Comparison of ENCODE assay signal across 27 mouse cellular contexts in the genomic region with DNA sequence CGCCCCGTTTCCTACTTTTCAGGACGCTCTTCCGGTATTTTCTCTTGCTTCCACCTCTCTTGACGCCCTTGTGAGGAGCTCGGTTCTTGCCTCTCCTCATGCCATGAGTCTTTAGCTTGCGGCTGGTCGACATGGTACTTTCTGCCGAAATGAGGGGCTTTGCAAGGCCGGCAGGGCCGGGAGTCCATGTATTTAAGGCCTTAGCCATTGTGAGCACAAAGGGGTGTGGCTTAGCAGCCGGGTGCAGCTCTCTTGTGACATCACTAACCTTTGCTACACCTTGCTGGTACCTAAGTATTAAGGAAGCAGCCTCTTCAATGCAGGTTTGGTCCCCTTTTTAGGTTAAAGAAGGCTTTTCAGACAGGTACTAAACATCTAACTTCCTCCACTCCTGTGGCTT. TPM values are rescaled to one million over a fixed set of nuclear protein-coding genes. Genes with fewer than 3 reads are reported as not detected.
DNase-seq lines count a peak whose midpoint lies in the region; ATAC-seq and TF ChIP-seq lines count a peak whose summit lies in the region.
"Had no signal": no experiment of that assay in that cellular context is flagged by ENCODE, and none has a peak within 500 bp of the region (broad histone marks: within the 10 kb centered on the region; RNA-seq: fewer than 3 reads in every experiment).

TSS of gene Tnp1 (minus strand) at position 179 of the 400 bp plus-strand sequence.

- peak; percentile 88; the same call in 1 of the 2 replicates for TF ChIP-seq POLR2A in testis, adult 2 months (IDR thresholded peaks at IDR 0.05; ENCODE audit: control insufficient read depth, low read depth, low read length)

- no peak for ATAC-seq in midbrain, embryonic 11.5 days (ENCODE audit: low FRiP score)
- no peak for ATAC-seq in midbrain, embryonic 16.5 days
- ATAC-seq: activated CD4-positive, CD25-positive, alpha-beta regulatory T cell, adult 4 months; CD4-positive, CD25-positive, alpha-beta regulatory T cell, adult 4 months; Patski had no signal

- H3K9ac ChIP-seq in midbrain, embryonic 11.5 days (ENCODE audit: low read length), result no peak within 1 kb of the TSS
- no peak within 1 kb of the TSS for H3K9ac ChIP-seq in midbrain, embryonic 16.5 days (ENCODE audit: low read depth, low read length)

- no peaks in the 10 kb centered on the region for H3K9me3 ChIP-seq in midbrain, embryonic 11.5 days (ENCODE audit: control insufficient read depth, low read length)
- no peaks in the 10 kb centered on the region for H3K9me3 ChIP-seq in midbrain, embryonic 16.5 days (replicated peaks; ENCODE audit: control insufficient read depth, low read length, poor library complexity, severe bottlenecking)
- H3K9me3 ChIP-seq: G1E had no signal

- H3K27ac ChIP-seq in midbrain, embryonic 11.5 days (ENCODE audit: low read depth, low read length), result no peak within 1 kb of the TSS
- H3K27ac ChIP-seq in midbrain, embryonic 16.5 days (ENCODE audit: low read length), result no peak within 1 kb of the TSS
- H3K27ac ChIP-seq in testis, adult 2 months (ENCODE audit: control insufficient read depth, insufficient read depth, low read depth, low read length), result peak within 1 kb of the TSS; percentile 34; the same call in 1 of the 2 replicates

- peak; percentile 57 for DNase-seq in heart, adult 11 months
- DNase-seq in heart, adult 8-10 months (ENCODE audit: low spot score), result no peak
- peak; percentile 81 for DNase-seq in midbrain, embryonic 11.5 days (ENCODE audit: low spot score, missing footprints)
- DNase-seq in testis, postnatal 10 days (ENCODE audit: low spot score), result no peak
- DNase-seq: adrenal gland, adult 2 months; adrenal gland, adult 8-10 months; adrenal gland, postnatal 10 days; adrenal gland, postnatal 14 days; adrenal gland, postnatal 25 days; adrenal gland, postnatal 36 days; B cell, adult 2 months; cerebellum, adult 11 months; cerebellum, adult 11-12 months; cerebellum, adult 18-20 months had no signal

- TF ChIP-seq CTCF in testis, adult 2 months (IDR thresholded peaks at IDR 0.05; ENCODE audit: control insufficient read depth, insufficient read depth, insufficient replicate concordance, low read depth, low read length), result no peak

- WGBS in midbrain, embryonic 11.5 days, result 91% methylated on average over 12 of the region's 12 CpGs
- WGBS in midbrain, embryonic 16.5 days, result 90% methylated on average over 12 of the region's 12 CpGs

- H3K4me2 ChIP-seq in midbrain, embryonic 11.5 days, result no peak within 1 kb of the TSS
- no peak within 1 kb of the TSS for H3K4me2 ChIP-seq in midbrain, embryonic 16.5 days (ENCODE audit: low read length)

- no peaks in the 10 kb centered on the region for H3K27me3 ChIP-seq in midbrain, embryonic 11.5 days (ENCODE audit: control insufficient read depth, insufficient read depth, low read length)
- H3K27me3 ChIP-seq in midbrain, embryonic 16.5 days (ENCODE audit: control insufficient read depth, insufficient read depth, low read depth, low read length), result no peaks in the 10 kb centered on the region
- H3K27me3 ChIP-seq in testis, adult 2 months (ENCODE audit: control insufficient read depth, insufficient read depth, low read length), result no peaks in the 10 kb centered on the region
- H3K27me3 ChIP-seq: CH12.LX had no signal

- no peaks in the 10 kb centered on the region for H3K36me3 ChIP-seq in midbrain, embryonic 11.5 days (ENCODE audit: control insufficient read depth, insufficient read depth, low read length)
- H3K36me3 ChIP-seq in midbrain, embryonic 16.5 days (ENCODE audit: control insufficient read depth, insufficient read depth, low read length), result no peaks in the 10 kb centered on the region
- H3K36me3 ChIP-seq in testis, adult 2 months (ENCODE audit: control insufficient read depth, insufficient read depth, low read length), result no peaks in the 10 kb centered on the region
- H3K36me3 ChIP-seq: G1E had no signal

- no peak within 1 kb of the TSS for H3K4me3 ChIP-seq in midbrain, embryonic 11.5 days (ENCODE audit: low read depth, low read length)
- no peak within 1 kb of the TSS for H3K4me3 ChIP-seq in midbrain, embryonic 16.5 days (ENCODE audit: low read depth, low read length)
- H3K4me3 ChIP-seq in testis, adult 2 months (ENCODE audit: control insufficient read depth, low read depth, low read length), result peak within 1 kb of the TSS; percentile 80

- H3K4me1 ChIP-seq in midbrain, embryonic 11.5 days (ENCODE audit: control insufficient read depth, insufficient read depth, low read length), result no peaks in the 10 kb centered on the region
- H3K4me1 ChIP-seq in midbrain, embryonic 16.5 days (ENCODE audit: control insufficient read depth, insufficient read depth, low read length), result no peaks in the 10 kb centered on the region
- no peaks in the 10 kb centered on the region for H3K4me1 ChIP-seq in testis, adult 2 months (ENCODE audit: control insufficient read depth, insufficient read depth, low read length)

RNA-seq across cellular contexts. Expression of gene Tnp1, which starts in this region (rescaled TPM):
- total RNA-seq in heart, adult 8-10 months (2022), result not detected
- polyA plus RNA-seq in midbrain, embryonic 11.5 days (2014; fragmentation: Nextera tagmentation; extraction: Ambion mirVana), result not detected in 2 replicates
- polyA plus RNA-seq in midbrain, embryonic 16.5 days (2015; fragmentation: Nextera tagmentation; extraction: Ambion mirVana), result not detected in 2 replicates
- polyA plus RNA-seq in testis, adult 2 months (2012; rRNA removed), result 5,523 and 6,395 TPM in 2 replicates
- total RNA-seq: adrenal gland, adult 18-20 months; adrenal gland, adult 2 months; adrenal gland, adult 8-10 months; adrenal gland, postnatal 10 days; adrenal gland, postnatal 14 days; adrenal gland, postnatal 25 days; adrenal gland, postnatal 36 days; adrenal gland, postnatal 4 days; CH12.LX; ES-E14; G1E; MEL had no signal
- polyA plus RNA-seq: activated CD4-positive, CD25-positive, alpha-beta regulatory T cell, adult 4 months; adrenal gland, adult 2 months; brain, embryonic 14.5 days; C2C12; CD4-positive, CD25-positive, alpha-beta regulatory T cell, adult 4 months; G1E; Patski had no signal

Comparison
In these comparisons a context has a peak if more than half of its experiments do, and no peak if none do; other contexts are left out.
1. RNA of gene Tnp1 (polyA plus RNA-seq): 5,523 to 6,395 TPM in testis, adult 2 months; not detected in midbrain, embryonic 11.5 days and not detected in midbrain, embryonic 16.5 days; every median in the first group is over 1,000 times any median in the second.
2. Peak in DNase-seq in midbrain, embryonic 11.5 days; RNA of the gene not detected or under 1 TPM.